Mouse (Mus musculus) intestine, postnatal 0 days (tissue): ENCODE data around the gene Mcm3ap. TPM values are rescaled to one million over a fixed set of nuclear protein-coding genes. Genes with fewer than 3 reads are reported as not detected.

Experiments used
- ATAC-seq: fragments of 200-750 bp; cut with Nextera tagmentation; 2 replicates; pipeline ENCODE4 v1.8.0; 2017; ENCODE audit warnings: mild to moderate bottlenecking, moderate TSS enrichment, moderate library complexity
- H3K27ac ChIP-seq: fragments of 300-500 bp; sonication (generic); 2 replicates; pipeline ENCODE4 v1.5.1; 2014; ENCODE audit warnings: mild to moderate bottlenecking, low read depth, low read length, moderate library complexity
- H3K27me3 ChIP-seq: fragments of 300-500 bp; sonication (generic); replicated peaks from 2 replicates; pipeline ENCODE4 v1.6.1; 2014; ENCODE audit warnings: low read length, mixed read lengths; ENCODE audit not compliant: control insufficient read depth, insufficient read depth
- H3K36me3 ChIP-seq: fragments of 300-500 bp; sonication (generic); 2 replicates; pipeline ENCODE4 v1.6.1; 2014; ENCODE audit warnings: mild to moderate bottlenecking, moderate library complexity; ENCODE audit not compliant: control insufficient read depth, insufficient read depth
- H3K4me1 ChIP-seq: fragments of 300-500 bp; sonication (generic); replicated peaks from 2 replicates; pipeline ENCODE4 v1.6.1; 2014; ENCODE audit warnings: antibody characterized with exemption, low read length, mixed read lengths; ENCODE audit not compliant: control insufficient read depth, insufficient read depth
- H3K4me2 ChIP-seq: fragments of 300-500 bp; sonication (generic); replicated peaks from 2 replicates; pipeline ENCODE4 v1.6.1; 2014; ENCODE audit warnings: low read depth, mild to moderate bottlenecking, moderate library complexity
- H3K4me3 ChIP-seq: fragments of 300-500 bp; sonication (generic); 2 replicates; pipeline ENCODE4 v1.5.1; 2014; ENCODE audit warnings: low read depth, low read length
- H3K9ac ChIP-seq: fragments of 300-500 bp; sonication (generic); 2 replicates; pipeline ENCODE4 v1.6.1; 2014; ENCODE audit warnings: mild to moderate bottlenecking, low read depth, low read length
- H3K9me3 ChIP-seq: fragments of 300-500 bp; sonication (generic); 2 replicates; pipeline ENCODE4 v1.6.1; 2016; ENCODE audit warnings: mixed run types; ENCODE audit not compliant: control insufficient read depth
- CTCF ChIP-seq: sonication (generic); IDR thresholded peaks from 2 replicates; pipeline ENCODE4 v1.5.1; 2016; ENCODE audit warnings: low read depth, mild to moderate bottlenecking, control low read depth, antibody characterized with exemption, moderate library complexity
- WGBS: fragments of 180-500 bp; shearing (Covaris S2); extraction: QIAGEN DNeasy Blood & Tissue Kit; methylation state at CpG from one replicate; pipeline ENCODE4 v1.1.7; 2014; 5-methylcytosine and 5-hydroxymethylcytosine counted together
- polyA plus RNA-seq: library from polyadenylated mRNA; unstranded; fragments of >200 nt; fragmentation: Nextera tagmentation; extraction: Ambion mirVana; gene quantifications from 2 replicates; pipeline ENCODE4 v1.2.1, GENCODE M21; 2015

Gene Mcm3ap
- polyA plus RNA-seq, 1 experiment from 2014 or later: 22.5 TPM

- no peak for TF ChIP-seq CTCF
- H3K27me3 ChIP-seq: no peaks in the 10 kb centered on the region
- no peak overlapping the region for H3K4me3 ChIP-seq
- no peak for ATAC-seq
- H3K9ac ChIP-seq: no peak overlapping the region
- 77% methylated on average over 3 of the region's 3 CpGs for WGBS
- peaks cover 84% of the 10 kb centered on the region for H3K36me3 ChIP-seq
- no peaks in the 10 kb centered on the region for H3K9me3 ChIP-seq
- no peak overlapping the region for H3K4me2 ChIP-seq
- H3K27ac ChIP-seq: no peak overlapping the region
- no peaks in the 10 kb centered on the region for H3K4me1 ChIP-seq
These were observed 82.8 kb downstream of the Mcm3ap start for GRCm38 (mm10) chr10:76551556-76551955.

GRCm38 (mm10) chr10:76554061-76554460, 85.3 kb downstream of the Mcm3ap start:
- Histone ChIP-seq H3K27me3 (no peaks in the 10 kb centered on the region), H3K9me3 (no peaks in the 10 kb centered on the region), H3K9ac (no peak overlapping the region), H3K4me2 (no peak overlapping the region), H3K27ac (no peak overlapping the region), H3K4me1 (no peaks in the 10 kb centered on the region), H3K4me3 (no peak overlapping the region), H3K36me3 (peaks cover 65% of the 10 kb centered on the region)
- no peak for ATAC-seq
- whole genome bisulfite sequencing: 91% methylated on average over 5 of the region's 5 CpGs
- TF ChIP-seq CTCF: no peak

- ATAC-seq: no peak
- Histone ChIP-seq H3K9ac (no peak within 1 kb of the TSS), H3K9me3 (no peaks in the 10 kb centered on the region), H3K4me3 (no peak within 1 kb of the TSS), H3K27me3 (no peaks in the 10 kb centered on the region), H3K4me1 (no peaks in the 10 kb centered on the region), H3K36me3 (no peaks in the 10 kb centered on the region), H3K4me2 (no peak within 1 kb of the TSS), H3K27ac (no peak within 1 kb of the TSS)
- 87% methylated on average over 10 of the region's 10 CpGs for WGBS
- no peak for TF ChIP-seq CTCF
These were observed 93.2 kb downstream of the Mcm3ap start, which contains the start of gene Spatc1l for GRCm38 (mm10) chr10:76561972-76562371. TSS of gene Spatc1l (plus strand) at chr10:76562272.

Other genes with a start within 250 kb of the Mcm3ap start
- 23.9 and 25.6 TPM in 2 replicates for gene Prmt2, start 231.1 kb upstream of the Mcm3ap start, polyA plus RNA-seq
- 5.9 and 7.0 TPM in 2 replicates for gene S100b, start 215.1 kb upstream of the Mcm3ap start, polyA plus RNA-seq
- 5.0 and 6.3 TPM in 2 replicates for gene Dip2a, start 123.6 kb upstream of the Mcm3ap start, polyA plus RNA-seq
- gene AC141477.1, start 28.5 kb upstream of the Mcm3ap start, polyA plus RNA-seq: not detected in 2 replicates
- gene Pcnt, start 26.1 kb upstream of the Mcm3ap start, polyA plus RNA-seq: 5.6 and 6.2 TPM in 2 replicates
- gene 2610028H24Rik, start 19.8 kb upstream of the Mcm3ap start, polyA plus RNA-seq: not detected in 2 replicates
- 2.7 and 2.9 TPM in 2 replicates for gene Ybey, start 187 bp downstream of the Mcm3ap start, polyA plus RNA-seq
- gene Lss, start 62.7 kb downstream of the Mcm3ap start, polyA plus RNA-seq: 13.7 and 15.3 TPM in 2 replicates
- not detected in 2 replicates for gene Spatc1l, start 93.3 kb downstream of the Mcm3ap start, polyA plus RNA-seq
- 0.83 and 1.2 TPM in 2 replicates for gene Ftcd, start 106.7 kb downstream of the Mcm3ap start, polyA plus RNA-seq
- gene Col6a2, start 154.7 kb downstream of the Mcm3ap start, polyA plus RNA-seq: 99.2 and 101 TPM in 2 replicates